Mouse (Mus musculus): ENCODE results near the gene C1qtnf6. TPM values are rescaled to one million over a fixed set of nuclear protein-coding genes. Genes with fewer than 3 reads are reported as not detected.

Gene C1qtnf6
- polyA plus RNA-seq, 1 experiment from 2014 or later: 23.9 TPM

DNA sequence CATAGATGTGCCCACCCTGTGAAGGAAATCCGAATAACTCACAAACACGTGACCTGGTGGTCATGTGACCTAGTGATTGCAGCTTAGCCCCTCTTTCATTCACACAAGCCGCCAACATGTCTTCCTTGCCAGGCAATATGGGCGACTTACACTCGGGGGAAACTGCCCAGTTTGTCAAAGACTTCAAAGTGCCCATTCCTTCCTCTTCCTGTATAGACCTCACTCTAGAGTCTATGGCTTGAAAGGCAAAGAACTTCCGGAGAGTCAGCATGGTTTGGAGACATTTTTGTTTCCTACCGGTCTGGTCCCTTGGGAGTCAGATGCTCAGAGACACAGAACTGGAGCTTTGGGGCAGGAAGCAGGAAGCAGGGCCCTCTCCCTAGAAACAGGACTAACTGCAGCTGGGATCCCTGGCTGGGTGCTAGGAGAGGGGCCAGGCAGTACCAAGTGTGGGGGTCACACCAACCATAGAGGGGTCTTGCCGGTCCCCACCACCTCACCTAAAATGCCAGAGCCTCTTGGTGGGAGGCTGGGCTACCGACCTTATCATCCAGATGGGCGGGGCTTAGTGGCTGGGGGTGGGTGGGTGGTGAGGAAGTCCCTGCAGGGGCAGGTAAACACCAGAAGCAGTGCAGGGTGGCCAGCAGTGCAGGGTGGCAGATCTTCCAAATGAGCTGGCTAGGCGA, 2.3 kb downstream of the C1qtnf6 start:
- Histone ChIP-seq H3K4me1 (peaks cover 30% of the 10 kb centered on the region), H3K9ac (peak overlapping the region; percentile 23), H3K9me3 (no peaks in the 10 kb centered on the region), H3K36me3 (no peaks in the 10 kb centered on the region), H3K4me3 (replicated peaks) (peak overlapping the region; percentile 43), H3K27me3 (replicated peaks) (no peaks in the 10 kb centered on the region), H3K27ac (peak overlapping the region; percentile 83), H3K4me2 (peak overlapping the region; percentile 57)
- 0 out of 2 replicates have a peak, but pooled peaks have one; percentile 1 for ATAC-seq (ENCODE audit: insufficient read depth, low FRiP score, low read depth)
- 33% methylated on average over 11 of the region's 11 CpGs for WGBS

DNA sequence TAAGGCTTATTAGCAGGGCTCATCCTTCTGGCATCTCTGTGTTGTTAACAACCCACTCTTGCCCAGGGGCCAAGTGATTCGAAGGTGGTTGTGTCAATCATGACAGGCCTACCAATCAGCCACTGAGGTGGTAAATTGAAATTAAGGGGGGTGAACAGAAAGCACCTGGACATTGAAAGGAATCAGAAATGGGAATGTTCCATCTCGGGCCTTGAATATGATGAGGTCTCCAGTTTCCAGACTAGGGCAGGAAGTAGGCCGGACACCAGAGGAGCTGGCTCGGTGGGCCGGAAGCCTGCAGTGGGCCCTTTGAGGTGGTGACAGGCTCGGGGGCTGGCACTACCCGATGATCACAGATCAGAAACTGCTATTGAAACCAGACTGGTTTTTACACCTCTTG, 3.2 kb downstream of the C1qtnf6 start:
- ATAC-seq (ENCODE audit: insufficient read depth, low FRiP score, low read depth): no peak
- WGBS: 73% methylated on average over 7 of the region's 7 CpGs
- Histone ChIP-seq H3K27me3 (replicated peaks) (no peaks in the 10 kb centered on the region), H3K9me3 (no peaks in the 10 kb centered on the region), H3K4me2 (no peak overlapping the region), H3K27ac (no peak overlapping the region), H3K9ac (no peak overlapping the region), H3K36me3 (no peaks in the 10 kb centered on the region), H3K4me3 (replicated peaks) (no peak overlapping the region), H3K4me1 (peaks cover 30% of the 10 kb centered on the region)

DNA sequence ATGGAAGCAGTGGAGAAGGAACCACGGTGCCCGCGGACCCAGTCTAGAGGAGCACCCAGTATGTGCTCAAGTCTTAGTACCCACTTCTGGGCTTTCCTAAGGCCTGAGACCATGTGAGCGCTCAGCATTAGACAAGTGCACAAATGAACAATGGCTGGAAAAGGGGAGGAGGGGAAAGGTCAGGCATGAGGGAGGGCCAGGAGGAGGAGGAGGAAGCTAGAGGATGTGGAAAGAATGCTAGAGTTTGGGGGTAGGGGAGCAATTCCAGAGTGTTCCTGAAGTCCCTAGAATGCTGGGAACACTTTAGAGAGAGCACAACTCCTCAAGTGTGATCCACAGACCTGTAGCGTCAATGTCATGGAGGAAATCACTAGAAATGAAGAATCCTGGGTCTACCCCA, 7.1 kb downstream of the C1qtnf6 start:
- 0 out of 2 replicates have a peak, but pooled peaks cover 6% of the 10 kb centered on the region for H3K4me1 ChIP-seq
- H3K4me2 ChIP-seq: no peak overlapping the region
- no peak overlapping the region for H3K27ac ChIP-seq
- 83% methylated on average over 5 of the region's 5 CpGs for WGBS
- H3K9me3 ChIP-seq: no peaks in the 10 kb centered on the region
- ATAC-seq (ENCODE audit: insufficient read depth, low FRiP score, low read depth): no peak
- no peak overlapping the region for H3K4me3 ChIP-seq (replicated peaks)
- H3K27me3 ChIP-seq (replicated peaks): no peaks in the 10 kb centered on the region
- no peaks in the 10 kb centered on the region for H3K36me3 ChIP-seq
- H3K9ac ChIP-seq: no peak overlapping the region

DNA sequence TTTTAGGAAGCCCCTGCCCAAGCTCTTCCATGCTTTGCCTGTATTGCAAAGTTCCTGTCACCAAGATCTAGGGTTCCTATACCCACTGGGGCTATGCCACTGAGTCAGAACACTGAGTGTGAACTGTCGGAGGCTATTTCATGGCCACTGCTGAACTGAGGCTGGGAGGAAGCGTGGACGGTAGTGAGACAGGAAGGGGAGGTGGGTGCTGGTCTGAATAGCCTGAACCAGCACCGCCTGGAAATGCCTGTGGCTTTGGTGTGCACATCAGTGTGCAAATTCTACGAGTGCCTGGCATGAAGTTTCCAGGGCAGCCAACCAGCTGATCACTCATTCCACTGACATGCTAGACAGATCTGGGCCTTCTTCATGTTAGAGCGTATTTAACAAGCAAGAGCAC, 9.3 kb downstream of the C1qtnf6 start:
- no peak overlapping the region for H3K4me3 ChIP-seq (replicated peaks)
- WGBS: 81% methylated on average over 6 of the region's 6 CpGs
- no peak overlapping the region for H3K9ac ChIP-seq
- H3K4me1 ChIP-seq: no peaks in the 10 kb centered on the region
- ATAC-seq (ENCODE audit: insufficient read depth, low FRiP score, low read depth): no peak
- H3K36me3 ChIP-seq: no peaks in the 10 kb centered on the region
- H3K27ac ChIP-seq: no peak overlapping the region
- no peaks in the 10 kb centered on the region for H3K9me3 ChIP-seq
- no peaks in the 10 kb centered on the region for H3K27me3 ChIP-seq (replicated peaks)
- H3K4me2 ChIP-seq: no peak overlapping the region

DNA sequence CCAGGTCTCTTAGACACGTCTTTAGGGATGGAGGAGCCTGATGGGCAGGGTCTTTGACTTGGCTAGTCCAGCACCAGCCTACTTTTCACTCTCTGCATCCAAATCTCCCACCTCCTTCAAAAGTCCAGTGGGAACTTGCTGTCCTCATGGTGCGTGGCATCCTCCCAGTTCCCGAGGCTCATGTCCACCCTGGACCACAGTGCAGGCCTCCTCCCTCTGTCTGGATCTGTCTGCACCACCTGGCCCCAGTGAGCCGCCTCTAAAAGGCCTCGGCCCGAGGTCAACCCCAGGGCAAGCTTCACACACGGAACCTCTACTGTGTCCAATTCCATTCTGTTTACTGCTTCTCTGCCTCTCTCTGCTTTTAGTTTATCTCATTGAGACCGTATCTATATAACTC, 9.9 kb downstream of the C1qtnf6 start:
- Histone ChIP-seq H3K4me1 (no peaks in the 10 kb centered on the region), H3K27ac (no peak overlapping the region)

DNA sequence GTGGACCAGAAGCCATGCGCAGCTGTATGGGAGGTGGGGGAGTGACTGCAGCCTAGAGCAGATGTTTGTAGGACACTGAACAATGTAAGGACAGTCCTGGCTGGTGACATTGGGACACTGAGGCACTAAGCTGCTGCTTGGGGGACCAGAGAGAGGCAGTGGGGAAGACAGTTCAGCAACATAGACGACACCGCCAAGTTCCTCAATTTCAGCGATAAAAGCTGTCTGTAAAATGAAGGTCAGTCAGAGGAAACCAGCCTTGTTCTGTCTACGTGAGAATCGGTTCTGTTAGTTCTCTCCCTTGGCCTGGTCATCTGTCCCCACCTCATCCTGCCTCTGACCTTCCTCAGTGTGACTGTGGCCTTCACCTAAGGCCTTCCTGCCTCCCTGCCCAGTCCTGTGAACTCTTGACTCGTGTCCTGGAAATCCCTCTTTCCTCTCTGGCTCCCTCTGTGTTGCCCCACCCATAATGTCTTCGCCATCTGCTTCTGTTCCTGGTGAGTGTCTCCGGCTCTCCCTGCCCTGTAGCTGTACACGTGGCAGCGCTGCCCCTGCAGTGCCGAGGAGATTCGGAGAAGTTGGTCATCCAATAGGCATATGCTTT, 11.0 kb downstream of the C1qtnf6 start:
- Histone ChIP-seq H3K9ac (no peak overlapping the region), H3K4me1 (no peaks in the 10 kb centered on the region), H3K36me3 (no peaks in the 10 kb centered on the region), H3K4me2 (no peak overlapping the region), H3K9me3 (no peaks in the 10 kb centered on the region), H3K4me3 (replicated peaks) (no peak overlapping the region), H3K27ac (no peak overlapping the region), H3K27me3 (replicated peaks) (no peaks in the 10 kb centered on the region)
- 64% methylated on average over 13 of the region's 13 CpGs for WGBS
- no peak for ATAC-seq (ENCODE audit: insufficient read depth, low FRiP score, low read depth)

More for the DNA sequence above, 9.9 kb downstream of the C1qtnf6 start:
- no peak overlapping the region for H3K4me2 ChIP-seq
- no peaks in the 10 kb centered on the region for H3K9me3 ChIP-seq
- no peaks in the 10 kb centered on the region for H3K36me3 ChIP-seq
- 60% methylated on average over 8 of the region's 8 CpGs for WGBS
- no peak overlapping the region for H3K9ac ChIP-seq
- H3K27me3 ChIP-seq (replicated peaks): no peaks in the 10 kb centered on the region
- no peak for ATAC-seq (ENCODE audit: insufficient read depth, low FRiP score, low read depth)
- no peak overlapping the region for H3K4me3 ChIP-seq (replicated peaks)

DNA sequence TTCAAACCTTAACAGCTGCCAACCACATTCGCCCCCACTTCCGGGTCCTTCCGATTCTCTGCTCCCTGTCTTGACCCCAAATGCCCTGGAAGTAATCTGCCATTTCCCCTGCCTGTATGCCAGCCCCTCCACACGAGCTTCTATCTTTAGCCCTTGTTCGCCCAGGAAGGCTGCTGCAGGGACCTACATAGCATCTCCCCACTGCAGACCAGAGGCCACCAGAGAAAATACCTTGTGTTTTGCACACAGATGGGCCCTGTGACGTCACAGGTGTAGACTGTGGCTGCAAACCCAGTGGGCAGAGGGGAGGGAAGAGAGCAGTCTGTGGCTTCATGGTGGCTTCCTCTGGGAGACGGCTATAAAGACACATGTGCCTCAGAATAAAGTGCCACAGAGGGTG, 13.0 kb downstream of the C1qtnf6 start:
- Histone ChIP-seq H3K27ac (no peak overlapping the region), H3K9me3 (no peaks in the 10 kb centered on the region), H3K4me2 (no peak overlapping the region), H3K27me3 (replicated peaks) (no peaks in the 10 kb centered on the region), H3K36me3 (no peaks in the 10 kb centered on the region), H3K4me3 (replicated peaks) (no peak overlapping the region), H3K4me1 (no peaks in the 10 kb centered on the region), H3K9ac (no peak overlapping the region)
- WGBS: 51% methylated on average over 7 of the region's 7 CpGs
- no peak for ATAC-seq (ENCODE audit: insufficient read depth, low FRiP score, low read depth)

DNA sequence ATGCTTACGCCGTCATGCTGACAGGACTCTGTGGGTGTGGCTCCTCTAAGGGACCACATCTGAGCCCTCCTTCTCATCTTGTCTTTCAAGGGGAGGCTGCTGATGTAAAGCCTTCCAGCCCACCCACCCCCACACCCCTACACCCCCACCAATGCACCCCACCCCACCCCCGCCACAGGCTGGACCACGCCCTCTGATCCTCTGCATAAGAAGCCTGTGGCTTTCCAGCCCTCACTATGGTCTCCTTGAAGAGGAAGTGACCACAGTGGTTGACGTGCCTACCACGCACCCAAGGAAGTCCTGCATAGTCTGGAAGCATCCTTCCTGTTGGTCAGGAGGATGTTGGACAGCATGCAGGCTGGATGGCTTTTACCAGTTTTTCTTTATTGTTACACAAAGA, 15.5 kb downstream of the C1qtnf6 start:
- Histone ChIP-seq H3K27me3 (replicated peaks) (no peaks in the 10 kb centered on the region), H3K27ac (no peak overlapping the region), H3K36me3 (no peaks in the 10 kb centered on the region), H3K4me2 (no peak overlapping the region), H3K4me3 (replicated peaks) (no peak overlapping the region), H3K9me3 (no peaks in the 10 kb centered on the region), H3K4me1 (no peaks in the 10 kb centered on the region), H3K9ac (no peak overlapping the region)
- ATAC-seq (ENCODE audit: insufficient read depth, low FRiP score, low read depth): no peak
- 70% methylated on average over 6 of the region's 6 CpGs for WGBS

DNA sequence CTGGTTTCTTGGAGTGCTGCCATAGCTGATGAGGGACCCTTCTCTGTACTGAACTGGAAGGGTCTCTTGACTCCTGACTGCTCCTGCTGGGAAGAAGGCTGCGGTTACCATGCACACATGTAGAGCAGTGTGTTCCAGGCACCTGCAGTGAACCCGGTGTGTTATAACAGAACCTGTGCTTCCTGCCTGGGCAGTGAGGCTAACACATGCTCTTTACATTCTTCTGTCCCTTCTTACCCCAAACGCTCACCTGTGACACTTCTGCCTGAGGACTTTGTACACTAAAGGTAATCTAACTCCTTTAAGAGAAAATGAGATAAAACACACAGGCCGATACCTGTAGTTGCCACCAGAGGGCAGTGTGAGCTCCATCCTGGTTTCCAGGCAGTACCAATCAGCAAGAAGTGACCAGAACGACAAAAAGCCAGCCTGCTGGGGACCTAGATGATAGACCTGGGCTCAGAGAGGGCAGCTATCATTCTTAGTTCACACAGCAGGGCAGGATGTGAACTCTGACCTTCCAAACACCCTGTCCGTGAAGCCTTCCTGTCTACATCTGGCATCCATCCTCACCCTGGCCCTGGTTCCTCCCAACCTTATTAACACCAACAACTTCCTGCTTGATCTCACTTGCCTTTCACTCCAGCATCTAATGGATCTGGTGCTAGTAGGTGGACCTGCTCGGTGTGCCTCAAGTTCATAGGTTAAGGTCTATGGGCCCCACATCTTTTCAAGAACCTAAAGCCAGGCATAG, 16.6 kb downstream of the C1qtnf6 start:
- Histone ChIP-seq H3K4me1 (0 out of 2 replicates have a peak, but pooled peaks cover 4% of the 10 kb centered on the region), H3K4me3 (replicated peaks) (no peak overlapping the region), H3K9ac (no peak overlapping the region), H3K4me2 (no peak overlapping the region), H3K9me3 (no peaks in the 10 kb centered on the region), H3K36me3 (no peaks in the 10 kb centered on the region), H3K27ac (no peak overlapping the region), H3K27me3 (replicated peaks) (no peaks in the 10 kb centered on the region)
- 29% methylated on average over 7 of the region's 7 CpGs for WGBS
- peak; percentile 23; the same call in 1 of the 2 replicates for ATAC-seq (ENCODE audit: insufficient read depth, low FRiP score, low read depth)

DNA sequence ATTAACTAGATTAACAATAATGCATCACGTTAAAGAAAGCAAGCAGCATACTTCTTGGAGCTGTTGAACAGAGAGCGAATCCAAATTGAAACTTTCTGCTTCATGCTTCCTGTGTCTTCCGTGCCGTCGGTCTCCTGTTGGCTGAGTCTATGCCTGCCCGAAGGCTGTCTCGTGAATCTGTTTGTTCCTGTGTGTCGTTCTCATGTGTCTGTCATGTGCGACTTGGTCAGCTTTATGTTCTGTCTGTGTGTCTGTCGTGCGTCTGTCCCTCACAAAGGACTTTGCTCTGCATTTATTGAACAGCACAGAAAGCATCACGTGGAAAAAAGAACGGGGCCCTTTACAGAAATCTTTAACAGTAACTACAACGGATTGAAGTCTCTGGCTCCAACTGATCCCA, 18.2 kb downstream of the C1qtnf6 start:
- Histone ChIP-seq H3K4me1 (0 out of 2 replicates have a peak, but pooled peaks cover 4% of the 10 kb centered on the region), H3K36me3 (no peaks in the 10 kb centered on the region), H3K9ac (no peak overlapping the region), H3K4me3 (replicated peaks) (no peak overlapping the region), H3K4me2 (no peak overlapping the region), H3K27ac (no peak overlapping the region), H3K27me3 (replicated peaks) (no peaks in the 10 kb centered on the region), H3K9me3 (no peaks in the 10 kb centered on the region)
- 80% methylated on average over 14 of the region's 14 CpGs for WGBS
- no peak for ATAC-seq (ENCODE audit: insufficient read depth, low FRiP score, low read depth)

DNA sequence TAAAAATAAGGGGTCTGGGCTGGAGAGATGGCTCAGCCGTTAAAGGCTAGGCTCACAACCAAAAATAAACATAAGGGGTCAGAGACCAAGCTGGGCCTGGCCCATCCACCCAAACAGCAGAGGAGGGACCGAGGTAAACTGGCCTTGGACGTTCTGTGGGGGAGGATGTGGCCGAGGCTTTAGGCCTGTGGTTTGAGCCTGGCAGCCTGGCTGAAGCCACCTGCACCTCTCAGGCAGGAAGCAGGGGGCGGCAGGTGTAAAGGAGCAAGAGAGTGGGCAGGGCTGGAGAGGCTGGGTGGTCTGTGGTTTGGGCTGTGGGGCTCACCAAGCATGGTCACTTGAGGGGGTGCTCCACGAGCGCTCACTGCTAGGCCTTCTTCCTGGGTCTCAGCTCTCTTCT, 19.3 kb downstream of the C1qtnf6 start:
- H3K4me2 ChIP-seq: no peak overlapping the region
- no peaks in the 10 kb centered on the region for H3K36me3 ChIP-seq
- H3K9me3 ChIP-seq: no peaks in the 10 kb centered on the region
- WGBS: 58% methylated on average over 7 of the region's 7 CpGs
- H3K4me1 ChIP-seq: 0 out of 2 replicates have a peak, but pooled peaks cover 4% of the 10 kb centered on the region
- H3K4me3 ChIP-seq (replicated peaks): no peak overlapping the region
- no peaks in the 10 kb centered on the region for H3K27me3 ChIP-seq (replicated peaks)
- ATAC-seq (ENCODE audit: insufficient read depth, low FRiP score, low read depth): no peak
- H3K27ac ChIP-seq: no peak overlapping the region
- H3K9ac ChIP-seq: no peak overlapping the region

DNA sequence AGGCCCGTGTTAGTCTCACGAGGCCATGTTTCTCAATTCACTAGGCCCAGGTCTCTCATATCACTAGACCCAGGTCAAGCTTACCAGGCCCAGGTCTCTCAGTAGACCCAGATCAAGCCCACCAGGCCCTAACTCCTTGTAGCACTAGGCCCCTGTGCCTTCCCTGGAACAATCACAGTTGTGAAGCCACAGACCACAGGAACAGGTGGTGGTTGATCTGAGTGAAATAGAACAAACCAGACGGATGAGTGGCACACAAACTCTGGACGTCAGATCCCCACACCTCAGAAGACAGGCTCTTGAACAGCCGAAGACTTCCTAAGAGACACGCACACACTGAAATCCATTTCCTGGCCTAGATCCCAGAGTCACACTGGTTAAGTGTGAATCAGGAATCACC, 20.5 kb downstream of the C1qtnf6 start:
- Histone ChIP-seq H3K36me3 (no peaks in the 10 kb centered on the region), H3K4me2 (no peak overlapping the region), H3K27ac (no peak overlapping the region), H3K9me3 (no peaks in the 10 kb centered on the region), H3K4me3 (replicated peaks) (no peak overlapping the region), H3K27me3 (replicated peaks) (no peaks in the 10 kb centered on the region), H3K4me1 (0 out of 2 replicates have a peak, but pooled peaks cover 4% of the 10 kb centered on the region), H3K9ac (no peak overlapping the region)
- 82% methylated on average over 6 of the region's 6 CpGs for WGBS
- no peak for ATAC-seq (ENCODE audit: insufficient read depth, low FRiP score, low read depth)
